Comparison of ENCODE assay signal across 28 mouse cellular contexts in genomic region chr13:96527856-96528255, GRCm38 (mm10). TPM values are rescaled to one million over a fixed set of nuclear protein-coding genes. Genes with fewer than 3 reads are reported as not detected.
"Had no signal": no experiment of that assay in that cellular context is flagged by ENCODE, and none has a peak within 500 bp of the region (broad histone marks: within the 10 kb centered on the region; RNA-seq: fewer than 3 reads in every experiment).

No protein-coding gene starts in this region.

- H3K27me3 ChIP-seq: midbrain, embryonic 12.5 days; neural tube, embryonic 13.5 days; neural tube, embryonic 15.5 days had no signal

- H3K4me3 ChIP-seq: midbrain, embryonic 10.5 days; midbrain, embryonic 12.5 days; myocyte; neural tube, embryonic 13.5 days; neural tube, embryonic 15.5 days had no signal

- ATAC-seq: midbrain, embryonic 16.5 days had no signal

- H3K9ac ChIP-seq: liver, embryonic 14.5 days; lung, embryonic 14.5 days; midbrain, embryonic 12.5 days; neural tube, embryonic 13.5 days; neural tube, embryonic 15.5 days had no signal

- H3K27ac ChIP-seq: liver, embryonic 14.5 days; midbrain, embryonic 10.5 days; midbrain, embryonic 12.5 days; neural tube, embryonic 13.5 days; neural tube, embryonic 15.5 days had no signal

- H3K4me1 ChIP-seq: midbrain, embryonic 12.5 days; neural tube, embryonic 13.5 days; neural tube, embryonic 15.5 days had no signal

- DNase-seq: lung, adult 18-20 months; lung, embryonic 14.5 days; lung, postnatal 10 days; lung, postnatal 4 days; midbrain, embryonic 14.5 days; retina, postnatal 1 day; right cerebral cortex, adult 18-20 months; right cerebral cortex, postnatal 25 days; right cerebral cortex, postnatal 4 days; spleen, adult 18-20 months; thymus, adult 18-20 months; thymus, postnatal 14 days; thymus, postnatal 36 days had no signal

- H3K9me3 ChIP-seq: midbrain, embryonic 10.5 days; midbrain, embryonic 12.5 days; neural tube, embryonic 13.5 days; neural tube, embryonic 15.5 days had no signal

- H3K36me3 ChIP-seq: midbrain, embryonic 12.5 days; neural tube, embryonic 13.5 days had no signal

- H3K4me2 ChIP-seq: lung, embryonic 14.5 days; midbrain, embryonic 12.5 days; neural tube, embryonic 13.5 days; neural tube, embryonic 15.5 days had no signal

RNA-seq across cellular contexts. Expression of gene Gm17622, which starts 37.3 kb away (rescaled TPM):
- total RNA-seq: megakaryocyte-erythroid progenitor cell, adult 5-6 weeks had no signal
- polyA plus RNA-seq: liver, embryonic 14.5 days; liver, embryonic 16.5 days; lung, embryonic 14.5 days; lung, embryonic 16.5 days; midbrain, embryonic 10.5 days; midbrain, embryonic 12.5 days; midbrain, embryonic 14.5 days; midbrain, embryonic 16.5 days; myocyte; neural tube, embryonic 11.5 days; neural tube, embryonic 13.5 days; neural tube, embryonic 15.5 days; small intestine, adult 2 months; stomach, embryonic 14.5 days; stomach, embryonic 16.5 days; thymus, postnatal 0 days had no signal

RNA-seq across cellular contexts. Expression of gene Ankdd1b, which starts 56.9 kb away (rescaled TPM):
- total RNA-seq: megakaryocyte-erythroid progenitor cell, adult 5-6 weeks had no signal
- polyA plus RNA-seq: liver, embryonic 16.5 days; lung, embryonic 14.5 days; midbrain, embryonic 10.5 days; midbrain, embryonic 12.5 days; midbrain, embryonic 14.5 days; midbrain, embryonic 16.5 days; myocyte; neural tube, embryonic 11.5 days; neural tube, embryonic 13.5 days; neural tube, embryonic 15.5 days; small intestine, adult 2 months had no signal
